Mouse (Mus musculus): ENCODE results near the gene Ly75. TPM values are rescaled to one million over a fixed set of nuclear protein-coding genes. Genes with fewer than 3 reads are reported as not detected.

Ly75 gene
- polyA plus RNA-seq, 1 experiment from 2014 or later, result 2.2 TPM

- Histone ChIP-seq H3K36me3 (ENCODE audit: control insufficient read depth, insufficient read depth) (no peaks in the 10 kb centered on the region), H3K9me3 (ENCODE audit: control insufficient read depth) (no peaks in the 10 kb centered on the region), H3K27ac (ENCODE audit: low read depth, low read length) (no peak overlapping the region), H3K27me3 (replicated peaks; ENCODE audit: control insufficient read depth, insufficient read depth, low read length) (no peaks in the 10 kb centered on the region), H3K4me3 (ENCODE audit: low read depth, low read length) (no peak overlapping the region), H3K4me2 (replicated peaks; ENCODE audit: low read depth) (no peak overlapping the region), H3K9ac (ENCODE audit: low read depth, low read length) (no peak overlapping the region), H3K4me1 (replicated peaks; ENCODE audit: control insufficient read depth, insufficient read depth, low read length) (no peaks in the 10 kb centered on the region)
- TF ChIP-seq CTCF (IDR thresholded peaks at IDR 0.05; ENCODE audit: low read depth), result no peak
- WGBS, result 85% methylated on average over 7 of the region's 7 CpGs
- no peak for ATAC-seq
Observed at GRCm38 (mm10) chr2:60367871-60368270, 15.2 kb downstream of the Ly75 start.

DNA sequence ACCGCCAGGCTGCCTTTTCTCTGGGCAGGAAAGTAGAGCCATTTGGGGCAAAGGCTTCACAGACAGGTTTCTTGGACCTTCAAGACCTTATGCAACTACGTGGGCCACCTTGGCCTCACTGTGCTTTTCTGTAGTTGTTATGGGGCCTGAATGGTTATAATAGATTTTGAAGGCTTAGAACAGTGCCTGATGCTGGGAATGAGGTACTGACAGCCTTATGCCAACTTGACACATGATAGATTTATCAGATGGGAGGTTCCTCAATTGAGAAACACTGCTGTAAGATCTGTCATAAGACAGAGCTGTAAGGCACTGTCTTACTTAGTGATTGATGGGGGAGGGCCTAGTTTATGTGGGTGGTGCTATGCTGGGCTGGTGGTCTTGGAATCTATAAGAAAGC is 15.9 kb downstream of the Ly75 start:
- H3K4me3 ChIP-seq (ENCODE audit: low read depth, low read length), result no peak overlapping the region
- H3K4me1 ChIP-seq (replicated peaks; ENCODE audit: control insufficient read depth, insufficient read depth, low read length), result no peaks in the 10 kb centered on the region
- TF ChIP-seq CTCF (IDR thresholded peaks at IDR 0.05; ENCODE audit: low read depth), result no peak
- no peaks in the 10 kb centered on the region for H3K36me3 ChIP-seq (ENCODE audit: control insufficient read depth, insufficient read depth)
- H3K27me3 ChIP-seq (replicated peaks; ENCODE audit: control insufficient read depth, insufficient read depth, low read length), result no peaks in the 10 kb centered on the region
- no peak overlapping the region for H3K4me2 ChIP-seq (replicated peaks; ENCODE audit: low read depth)
- H3K27ac ChIP-seq (ENCODE audit: low read depth, low read length), result no peak overlapping the region
- H3K9me3 ChIP-seq (ENCODE audit: control insufficient read depth), result no peaks in the 10 kb centered on the region
- ATAC-seq, result no peak
- H3K9ac ChIP-seq (ENCODE audit: low read depth, low read length), result no peak overlapping the region
- 93% methylated on average over 2 of the region's 2 CpGs for WGBS

GRCm38 (mm10) chr2:60365820-60366610 is 17.1 kb downstream of the Ly75 start:
- no peak overlapping the region for H3K27ac ChIP-seq (ENCODE audit: low read depth, low read length)
- no peak overlapping the region for H3K4me2 ChIP-seq (replicated peaks; ENCODE audit: low read depth)
- no peaks in the 10 kb centered on the region for H3K4me1 ChIP-seq (replicated peaks; ENCODE audit: control insufficient read depth, insufficient read depth, low read length)
- no peak overlapping the region for H3K4me3 ChIP-seq (ENCODE audit: low read depth, low read length)
- 76% methylated on average over 5 of the region's 5 CpGs for WGBS
- ATAC-seq, result no peak
- no peaks in the 10 kb centered on the region for H3K27me3 ChIP-seq (replicated peaks; ENCODE audit: control insufficient read depth, insufficient read depth, low read length)
- H3K36me3 ChIP-seq (ENCODE audit: control insufficient read depth, insufficient read depth), result no peaks in the 10 kb centered on the region
- no peak overlapping the region for H3K9ac ChIP-seq (ENCODE audit: low read depth, low read length)
- no peak for TF ChIP-seq CTCF (IDR thresholded peaks at IDR 0.05; ENCODE audit: low read depth)
- no peaks in the 10 kb centered on the region for H3K9me3 ChIP-seq (ENCODE audit: control insufficient read depth)

DNA sequence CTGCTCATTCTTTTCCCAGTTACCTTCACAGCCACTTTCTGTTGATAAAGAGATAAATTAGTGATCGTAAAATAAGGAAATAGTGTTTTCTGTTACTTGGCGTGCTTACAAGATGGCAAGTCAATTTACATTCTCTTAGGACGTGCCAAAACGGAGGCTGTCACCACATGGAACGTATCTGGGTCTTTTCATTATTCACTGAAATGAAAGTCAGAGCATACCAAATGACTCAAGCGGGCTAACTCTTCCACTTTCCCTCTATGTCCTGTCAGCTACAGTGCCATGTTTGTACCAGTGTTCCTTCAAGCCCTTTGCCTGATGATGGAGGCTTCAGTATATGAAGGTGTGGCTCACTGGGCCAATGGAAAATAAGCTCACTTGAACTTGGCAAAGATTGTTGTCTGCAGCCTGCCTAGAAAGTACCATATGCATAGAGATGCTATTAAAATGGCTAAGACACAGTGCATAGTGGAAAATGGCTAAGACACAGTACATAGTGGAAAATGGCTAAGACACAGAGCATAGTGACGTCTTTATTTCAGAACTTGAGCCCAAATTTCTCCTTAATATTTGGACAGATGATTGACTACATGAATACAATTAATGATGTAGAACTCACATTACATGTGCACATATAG is 17.8 kb downstream of the Ly75 start:
- Histone ChIP-seq H3K4me3 (ENCODE audit: low read depth, low read length) (no peak overlapping the region), H3K27ac (ENCODE audit: low read depth, low read length) (no peak overlapping the region), H3K4me2 (replicated peaks; ENCODE audit: low read depth) (no peak overlapping the region), H3K4me1 (replicated peaks; ENCODE audit: control insufficient read depth, insufficient read depth, low read length) (no peaks in the 10 kb centered on the region), H3K9me3 (ENCODE audit: control insufficient read depth) (no peaks in the 10 kb centered on the region), H3K36me3 (ENCODE audit: control insufficient read depth, insufficient read depth) (no peaks in the 10 kb centered on the region), H3K9ac (ENCODE audit: low read depth, low read length) (no peak overlapping the region), H3K27me3 (replicated peaks; ENCODE audit: control insufficient read depth, insufficient read depth, low read length) (no peaks in the 10 kb centered on the region)
- no peak for TF ChIP-seq CTCF (IDR thresholded peaks at IDR 0.05; ENCODE audit: low read depth)
- no peak for ATAC-seq
- WGBS, result 75% methylated on average over 7 of the region's 7 CpGs

- Histone ChIP-seq H3K4me2 (replicated peaks; ENCODE audit: low read depth) (no peak overlapping the region), H3K4me3 (ENCODE audit: low read depth, low read length) (no peak overlapping the region), H3K4me1 (replicated peaks; ENCODE audit: control insufficient read depth, insufficient read depth, low read length) (no peaks in the 10 kb centered on the region), H3K36me3 (ENCODE audit: control insufficient read depth, insufficient read depth) (no peaks in the 10 kb centered on the region), H3K27me3 (replicated peaks; ENCODE audit: control insufficient read depth, insufficient read depth, low read length) (no peaks in the 10 kb centered on the region), H3K9ac (ENCODE audit: low read depth, low read length) (no peak overlapping the region), H3K9me3 (ENCODE audit: control insufficient read depth) (no peaks in the 10 kb centered on the region), H3K27ac (ENCODE audit: low read depth, low read length) (no peak overlapping the region)
- WGBS, result 85% methylated on average over 6 of the region's 6 CpGs
- no peak for TF ChIP-seq CTCF (IDR thresholded peaks at IDR 0.05; ENCODE audit: low read depth)
- no peak for ATAC-seq
Observed at GRCm38 (mm10) chr2:60362146-60362545, 21.0 kb downstream of the Ly75 start.

DNA sequence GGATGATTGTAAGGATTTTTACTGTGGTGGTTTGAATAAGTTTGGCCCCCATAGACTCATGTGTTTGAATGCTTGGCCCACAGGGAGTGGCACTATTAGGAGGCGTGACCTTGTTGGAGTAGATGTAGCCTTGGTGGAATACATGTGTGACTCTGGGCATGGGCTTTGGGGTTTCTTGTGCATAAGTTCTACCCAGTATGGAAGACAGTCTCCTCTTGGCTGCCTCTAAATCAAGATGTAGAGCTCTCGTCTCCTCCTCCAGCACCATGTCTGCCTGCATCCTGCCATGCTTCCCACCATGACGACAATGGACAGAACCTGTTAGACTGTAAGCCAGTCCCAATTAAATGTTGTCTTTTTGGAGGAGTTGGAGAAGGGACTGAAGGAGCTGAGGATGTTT is 23.3 kb downstream of the Ly75 start:
- H3K27ac ChIP-seq (ENCODE audit: low read depth, low read length), result no peak overlapping the region
- H3K4me2 ChIP-seq (replicated peaks; ENCODE audit: low read depth), result no peak overlapping the region
- H3K9me3 ChIP-seq (ENCODE audit: control insufficient read depth), result no peaks in the 10 kb centered on the region
- no peaks in the 10 kb centered on the region for H3K4me1 ChIP-seq (replicated peaks; ENCODE audit: control insufficient read depth, insufficient read depth, low read length)
- H3K36me3 ChIP-seq (ENCODE audit: control insufficient read depth, insufficient read depth), result no peaks in the 10 kb centered on the region
- no peak for TF ChIP-seq CTCF (IDR thresholded peaks at IDR 0.05; ENCODE audit: low read depth)
- H3K9ac ChIP-seq (ENCODE audit: low read depth, low read length), result no peak overlapping the region
- 96% methylated on average over 3 of the region's 3 CpGs for WGBS
- H3K27me3 ChIP-seq (replicated peaks; ENCODE audit: control insufficient read depth, insufficient read depth, low read length), result no peaks in the 10 kb centered on the region
- H3K4me3 ChIP-seq (ENCODE audit: low read depth, low read length), result no peak overlapping the region
- ATAC-seq, result no peak
